Mouse (Mus musculus): ENCODE measurements around the gene H2-M10.2.
A peak's percentile ranks its signal among the peaks of the same experiment; 100 is the strongest.

Gene H2-M10.2

GRCm38 (mm10) chr17:36286390-36286789 is at the start of gene H2-M10.2:
TSS of gene H2-M10.2 (minus strand) at chr17:36286490.
- DNase-seq = no peak

- DNase-seq = no peak
Observed at GRCm38 (mm10) chr17:36326055-36326454, 39.8 kb upstream of the H2-M10.2 start, which contains the start of gene H2-M10.1. TSS of gene H2-M10.1 (minus strand) at chr17:36326155.

- no peak for DNase-seq
Observed at GRCm38 (mm10) chr17:36315689-36316253, 29.5 kb upstream of the H2-M10.2 start.

- peak; percentile 87 for DNase-seq
Observed at GRCm38 (mm10) chr17:36315041-36315688, 28.9 kb upstream of the H2-M10.2 start.

- no peak for DNase-seq
Observed at GRCm38 (mm10) chr17:36314511-36314910, 28.2 kb upstream of the H2-M10.2 start.

GRCm38 (mm10) chr17:36309293-36309692 is 23.0 kb upstream of the H2-M10.2 start:
- no peak for DNase-seq

- DNase-seq = peak; percentile 79
Observed at GRCm38 (mm10) chr17:36308855-36309254, 22.6 kb upstream of the H2-M10.2 start.

GRCm38 (mm10) chr17:36281521-36282245 is 4.6 kb downstream of the H2-M10.2 start:
- no peak for DNase-seq

- no peak for DNase-seq
Observed at GRCm38 (mm10) chr17:36274776-36275175, 11.5 kb downstream of the H2-M10.2 start.

- DNase-seq = no peak
Observed at GRCm38 (mm10) chr17:36273796-36274195, 12.5 kb downstream of the H2-M10.2 start.

- DNase-seq = no peak
Observed at GRCm38 (mm10) chr17:36272643-36273366, 13.5 kb downstream of the H2-M10.2 start.

GRCm38 (mm10) chr17:36271586-36272256 is 14.6 kb downstream of the H2-M10.2 start, which contains the start of gene Trim39:
TSS of gene Trim39 (minus strand) at chr17:36272247.
- DNase-seq = peak; percentile 85

- peak; percentile 91 for DNase-seq
Observed at GRCm38 (mm10) chr17:36270956-36271585, 15.2 kb downstream of the H2-M10.2 start.

- DNase-seq = no peak
Observed at GRCm38 (mm10) chr17:36265834-36266233, 20.5 kb downstream of the H2-M10.2 start.

- no peak for DNase-seq
Observed at GRCm38 (mm10) chr17:36264273-36264925, 21.9 kb downstream of the H2-M10.2 start.

GRCm38 (mm10) chr17:36261511-36262166 is 24.7 kb downstream of the H2-M10.2 start:
- no peak for DNase-seq

GRCm38 (mm10) chr17:36257969-36258368 is 28.3 kb downstream of the H2-M10.2 start, which contains the start of gene Rpp21:
TSS of gene Rpp21 (minus strand) at chr17:36258069.
- no peak for DNase-seq

GRCm38 (mm10) chr17:36257241-36257947 is 28.9 kb downstream of the H2-M10.2 start:
- peak; percentile 89 for DNase-seq

- DNase-seq = no peak
Observed at GRCm38 (mm10) chr17:36253087-36253600, 33.1 kb downstream of the H2-M10.2 start.
